Mouse (Mus musculus): ENCODE data around the gene Rasip1. TPM values are rescaled to one million over a fixed set of nuclear protein-coding genes. Genes with fewer than 3 reads are reported as not detected.

Gene Rasip1
- total RNA-seq, 2 experiments from 2014 or later: not detected

DNA sequence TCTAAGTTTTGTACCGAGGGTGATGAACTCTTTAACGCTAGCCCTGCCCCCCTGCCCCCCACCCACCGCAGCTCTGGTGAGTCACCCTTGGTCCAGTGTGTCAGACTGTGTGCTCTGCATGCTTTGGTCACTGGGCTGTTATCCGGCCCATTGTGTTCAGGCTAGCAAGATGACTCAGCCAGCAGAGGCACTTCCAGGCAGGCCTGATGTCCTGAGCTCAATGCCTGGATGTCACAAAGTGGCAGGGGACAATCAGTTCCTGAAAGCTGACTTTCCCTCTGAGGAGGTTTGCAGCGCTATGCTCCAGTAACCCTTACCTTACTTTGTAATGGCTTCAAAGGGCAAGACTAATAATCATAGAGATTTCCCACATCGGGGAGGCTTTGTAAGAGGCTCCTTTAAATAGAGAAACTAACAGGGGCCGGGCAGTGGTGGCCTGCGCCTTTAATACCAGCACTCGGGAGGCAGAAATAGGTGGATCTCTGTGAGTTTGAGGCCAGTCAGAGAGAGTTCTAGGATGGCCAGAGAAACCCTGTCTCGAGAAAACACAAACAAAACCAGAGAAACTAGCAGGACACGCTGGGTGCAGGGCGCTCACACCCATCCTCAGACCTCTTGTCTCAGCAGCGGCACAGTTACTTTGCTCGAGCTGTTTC is 52.8 kb downstream of the Rasip1 start:
- ATAC-seq (replicated peaks; ENCODE audit: low FRiP score, low TSS enrichment, poor library complexity, severe bottlenecking): no peak

DNA sequence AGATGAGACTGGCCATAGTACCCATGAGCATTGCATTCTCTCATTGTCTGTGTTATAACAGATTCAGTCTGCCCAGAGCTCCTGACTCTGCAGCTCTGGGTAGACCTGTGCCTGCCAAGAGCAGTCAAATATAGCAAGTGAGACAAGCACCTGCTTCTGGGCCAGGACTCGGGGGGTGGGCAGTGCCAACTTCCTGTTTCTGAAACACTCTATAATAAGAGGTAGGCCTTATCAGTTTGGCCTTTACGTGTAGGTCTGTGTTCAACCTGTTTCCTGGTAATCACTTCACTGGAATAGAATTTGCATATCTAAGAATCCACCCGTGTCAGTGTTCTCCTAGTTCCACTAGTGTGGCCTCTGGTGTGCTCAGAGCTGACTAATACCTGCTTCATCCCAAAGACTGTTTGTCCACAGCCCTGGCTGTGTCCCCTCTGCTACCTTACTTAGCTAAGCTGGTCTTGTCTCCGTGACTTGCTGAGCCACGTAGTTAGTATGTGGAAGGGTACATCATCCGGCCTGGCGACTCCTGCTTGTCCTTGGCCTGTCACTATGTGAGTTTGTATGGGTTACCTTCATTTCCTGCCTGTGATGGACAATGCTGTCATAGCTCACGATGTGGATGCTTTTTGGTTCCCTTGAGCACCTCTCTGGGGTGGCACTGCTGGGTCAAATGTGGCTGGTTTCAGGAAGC is 53.9 kb downstream of the Rasip1 start:
- ATAC-seq (replicated peaks; ENCODE audit: low FRiP score, low TSS enrichment, poor library complexity, severe bottlenecking): no peak

- ATAC-seq (replicated peaks; ENCODE audit: low FRiP score, low TSS enrichment, poor library complexity, severe bottlenecking): peak; percentile 74
Measured at GRCm38 (mm10) chr7:45682144-45683126, 55.1 kb downstream of the Rasip1 start.

GRCm38 (mm10) chr7:45683396-45684050 is 56.2 kb downstream of the Rasip1 start, which contains the start of gene Ntn5:
Ntn5 (plus strand) TSS chr7:45684022.
- ATAC-seq (replicated peaks; ENCODE audit: low FRiP score, low TSS enrichment, poor library complexity, severe bottlenecking): no peak

GRCm38 (mm10) chr7:45685811-45686210 is 58.5 kb downstream of the Rasip1 start:
- ATAC-seq (replicated peaks; ENCODE audit: low FRiP score, low TSS enrichment, poor library complexity, severe bottlenecking): no peak

DNA sequence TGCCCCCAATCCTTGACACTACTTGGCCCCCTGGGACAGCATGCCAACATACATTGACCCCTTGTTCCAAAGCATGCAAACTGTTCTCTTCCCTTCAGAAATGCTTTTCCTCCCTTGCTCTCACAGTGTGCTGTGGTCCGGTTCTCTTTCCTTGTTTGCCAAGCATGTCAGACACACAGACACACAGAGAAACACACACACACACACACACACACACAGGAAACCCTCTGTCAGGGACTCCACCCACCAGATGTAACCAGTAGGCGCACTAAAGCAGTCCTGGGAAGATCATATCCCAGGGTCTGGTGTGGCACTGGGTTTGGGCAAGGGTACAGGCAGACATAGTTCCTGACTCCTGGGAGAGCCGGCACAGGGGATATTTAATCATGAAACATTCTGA is 59.6 kb downstream of the Rasip1 start:
- no peak for ATAC-seq (replicated peaks; ENCODE audit: low FRiP score, low TSS enrichment, poor library complexity, severe bottlenecking)

Other genes starting within 250 kb of the Rasip1 start
Only the 30 nearest of the 35 such genes appear.
- 5.9 and 6.2 TPM in 2 replicates for gene Gys1, start 192.6 kb upstream of the Rasip1 start, total RNA-seq (2014; fragmentation: Nextera tagmentation)
- 3.4 and 4.6 TPM in 2 replicates for gene Gys1, start 192.6 kb upstream of the Rasip1 start, total RNA-seq (2017)
- gene Ruvbl2, start 189.4 kb upstream of the Rasip1 start, total RNA-seq (2014; fragmentation: Nextera tagmentation): 171 and 179 TPM in 2 replicates
- gene Ruvbl2, start 189.4 kb upstream of the Rasip1 start, total RNA-seq (2017): 185 and 236 TPM in 2 replicates
- 1,148 and 1,512 TPM in 2 replicates for gene Ftl1, start 167.6 kb upstream of the Rasip1 start, total RNA-seq (2014; fragmentation: Nextera tagmentation)
- gene Ftl1, start 167.6 kb upstream of the Rasip1 start, total RNA-seq (2017): 490 and 578 TPM in 2 replicates
- 60.7 and 75.9 TPM in 2 replicates for gene Bax, start 160.6 kb upstream of the Rasip1 start, total RNA-seq (2014; fragmentation: Nextera tagmentation)
- 38.8 and 40.8 TPM in 2 replicates for gene Bax, start 160.6 kb upstream of the Rasip1 start, total RNA-seq (2017)
- 0.42 TPM in 1 of 2 replicates, not detected in the other for gene Tulp2, start 145.6 kb upstream of the Rasip1 start, total RNA-seq (2014; fragmentation: Nextera tagmentation)
- 0.19 TPM in 1 of 2 replicates, not detected in the other for gene Tulp2, start 145.6 kb upstream of the Rasip1 start, total RNA-seq (2017)
- gene Gm45808, start 140.7 kb upstream of the Rasip1 start, total RNA-seq (2014; fragmentation: Nextera tagmentation): not detected in 2 replicates
- gene Gm45808, start 140.7 kb upstream of the Rasip1 start, total RNA-seq (2017): not detected in 2 replicates
- 1.9 and 2.5 TPM in 2 replicates for gene Dhdh, start 138.7 kb upstream of the Rasip1 start, total RNA-seq (2014; fragmentation: Nextera tagmentation)
- 1.8 and 3.5 TPM in 2 replicates for gene Dhdh, start 138.7 kb upstream of the Rasip1 start, total RNA-seq (2017)
- 100 and 140 TPM in 2 replicates for gene Nucb1, start 117.1 kb upstream of the Rasip1 start, total RNA-seq (2014; fragmentation: Nextera tagmentation)
- gene Nucb1, start 117.1 kb upstream of the Rasip1 start, total RNA-seq (2017): 285 and 323 TPM in 2 replicates
- gene Ppp1r15a, start 101.2 kb upstream of the Rasip1 start, total RNA-seq (2014; fragmentation: Nextera tagmentation): 35.5 and 79.3 TPM in 2 replicates
- gene Ppp1r15a, start 101.2 kb upstream of the Rasip1 start, total RNA-seq (2017): 161 and 186 TPM in 2 replicates
- 0.27 TPM in 1 of 2 replicates, not detected in the other for gene Plekha4, start 101.2 kb upstream of the Rasip1 start, total RNA-seq (2014; fragmentation: Nextera tagmentation)
- gene Plekha4, start 101.2 kb upstream of the Rasip1 start, total RNA-seq (2017): not detected in 2 replicates
- not detected in 2 replicates for gene Hsd17b14, start 72.6 kb upstream of the Rasip1 start, total RNA-seq (2014; fragmentation: Nextera tagmentation)
- not detected in 2 replicates for gene Hsd17b14, start 72.6 kb upstream of the Rasip1 start, total RNA-seq (2017)
- gene Bcat2, start 57.3 kb upstream of the Rasip1 start, total RNA-seq (2014; fragmentation: Nextera tagmentation): 81.0 and 92.5 TPM in 2 replicates
- 23.3 and 50.0 TPM in 2 replicates for gene Bcat2, start 57.3 kb upstream of the Rasip1 start, total RNA-seq (2017)
- gene Fgf21, start 12.0 kb upstream of the Rasip1 start, total RNA-seq (2014; fragmentation: Nextera tagmentation): not detected in 2 replicates
- not detected in 2 replicates for gene Fgf21, start 12.0 kb upstream of the Rasip1 start, total RNA-seq (2017)
- gene Fut1, start 10.2 kb upstream of the Rasip1 start, total RNA-seq (2014; fragmentation: Nextera tagmentation): not detected in 2 replicates
- gene Fut1, start 10.2 kb upstream of the Rasip1 start, total RNA-seq (2017): not detected in 2 replicates
- not detected in 2 replicates for gene Izumo1, start 5.7 kb upstream of the Rasip1 start, total RNA-seq (2014; fragmentation: Nextera tagmentation)
- gene Izumo1, start 5.7 kb upstream of the Rasip1 start, total RNA-seq (2017): not detected in 2 replicates
- gene Mamstr, start 12.5 kb downstream of the Rasip1 start, total RNA-seq (2014; fragmentation: Nextera tagmentation): not detected in 2 replicates
- gene Mamstr, start 12.5 kb downstream of the Rasip1 start, total RNA-seq (2017): not detected in 2 replicates
- gene Fut2, start 38.9 kb downstream of the Rasip1 start, total RNA-seq (2014; fragmentation: Nextera tagmentation): not detected in 2 replicates
- gene Fut2, start 38.9 kb downstream of the Rasip1 start, total RNA-seq (2017): not detected in 2 replicates
- gene Ntn5, start 56.5 kb downstream of the Rasip1 start, total RNA-seq (2014; fragmentation: Nextera tagmentation): not detected in 2 replicates
- not detected in 2 replicates for gene Ntn5, start 56.5 kb downstream of the Rasip1 start, total RNA-seq (2017)
- not detected in 2 replicates for gene Sec1, start 66.9 kb downstream of the Rasip1 start, total RNA-seq (2014; fragmentation: Nextera tagmentation)
- not detected in 2 replicates for gene Sec1, start 66.9 kb downstream of the Rasip1 start, total RNA-seq (2017)
- not detected in 2 replicates for gene Car11, start 72.4 kb downstream of the Rasip1 start, total RNA-seq (2014; fragmentation: Nextera tagmentation)
- gene Car11, start 72.4 kb downstream of the Rasip1 start, total RNA-seq (2017): not detected in 2 replicates
- 7.1 and 9.1 TPM in 2 replicates for gene Dbp, start 77.6 kb downstream of the Rasip1 start, total RNA-seq (2014; fragmentation: Nextera tagmentation)
- gene Dbp, start 77.6 kb downstream of the Rasip1 start, total RNA-seq (2017): 5.6 and 6.2 TPM in 2 replicates
- 2,679 and 3,223 TPM in 2 replicates for gene Rpl18, start 88.0 kb downstream of the Rasip1 start, total RNA-seq (2014; fragmentation: Nextera tagmentation)
- gene Rpl18, start 88.0 kb downstream of the Rasip1 start, total RNA-seq (2017): 1,594 and 2,062 TPM in 2 replicates
- 16.3 and 19.8 TPM in 2 replicates for gene Sphk2, start 90.5 kb downstream of the Rasip1 start, total RNA-seq (2014; fragmentation: Nextera tagmentation)
- 7.5 and 7.8 TPM in 2 replicates for gene Sphk2, start 90.5 kb downstream of the Rasip1 start, total RNA-seq (2017)
- gene Fam83e, start 93.7 kb downstream of the Rasip1 start, total RNA-seq (2014; fragmentation: Nextera tagmentation): 1.1 and 2.1 TPM in 2 replicates
- gene Fam83e, start 93.7 kb downstream of the Rasip1 start, total RNA-seq (2017): 0.61 and 2.9 TPM in 2 replicates
- not detected in 2 replicates for gene Spaca4, start 98.3 kb downstream of the Rasip1 start, total RNA-seq (2014; fragmentation: Nextera tagmentation)
- gene Spaca4, start 98.3 kb downstream of the Rasip1 start, total RNA-seq (2017): not detected in 2 replicates
- gene Lmtk3, start 156.2 kb downstream of the Rasip1 start, total RNA-seq (2014; fragmentation: Nextera tagmentation): not detected in 2 replicates
- not detected in 2 replicates for gene Lmtk3, start 156.2 kb downstream of the Rasip1 start, total RNA-seq (2017)
- gene Sult2b1, start 157.2 kb downstream of the Rasip1 start, total RNA-seq (2014; fragmentation: Nextera tagmentation): 0.84 TPM in 1 of 2 replicates, not detected in the other
- not detected in 2 replicates for gene Sult2b1, start 157.2 kb downstream of the Rasip1 start, total RNA-seq (2017)
- gene Cyth2, start 187.1 kb downstream of the Rasip1 start, total RNA-seq (2014; fragmentation: Nextera tagmentation): 27.2 and 30.8 TPM in 2 replicates
- gene Cyth2, start 187.1 kb downstream of the Rasip1 start, total RNA-seq (2017): 36.9 and 38.0 TPM in 2 replicates
- not detected in 2 replicates for gene Kcnj14, start 197.3 kb downstream of the Rasip1 start, total RNA-seq (2014; fragmentation: Nextera tagmentation)
- gene Kcnj14, start 197.3 kb downstream of the Rasip1 start, total RNA-seq (2017): not detected in 2 replicates
- 45.7 and 67.7 TPM in 2 replicates for gene Grwd1, start 203.5 kb downstream of the Rasip1 start, total RNA-seq (2014; fragmentation: Nextera tagmentation)
- gene Grwd1, start 203.5 kb downstream of the Rasip1 start, total RNA-seq (2017): 22.1 and 39.4 TPM in 2 replicates

Measured in megakaryocyte-erythroid progenitor cell, adult 5-6 weeks (primary cell).